Mouse (Mus musculus): ENCODE measurements around the gene Ift122.

The Ift122 gene

GRCm38 (mm10) chr6:115891061-115891460 lies 37.8 kb downstream of the Ift122 start:
- no peak for DNase-seq (ENCODE audit: extremely low spot score, low spot score)

- no peak for DNase-seq (ENCODE audit: extremely low spot score, low spot score)
Observed at GRCm38 (mm10) chr6:115891497-115892061, 38.3 kb downstream of the Ift122 start.

GRCm38 (mm10) chr6:115892363-115892762 lies 39.1 kb downstream of the Ift122 start:
- DNase-seq (ENCODE audit: extremely low spot score, low spot score), result no peak

- no peak for DNase-seq (ENCODE audit: extremely low spot score, low spot score)
Observed at GRCm38 (mm10) chr6:115896346-115896745, 43.1 kb downstream of the Ift122 start.

GRCm38 (mm10) chr6:115897117-115897516 lies 43.8 kb downstream of the Ift122 start:
- DNase-seq (ENCODE audit: extremely low spot score, low spot score), result no peak

GRCm38 (mm10) chr6:115897926-115898520 lies 44.8 kb downstream of the Ift122 start:
- DNase-seq (ENCODE audit: extremely low spot score, low spot score), result no peak

GRCm38 (mm10) chr6:115901062-115901461 lies 47.8 kb downstream of the Ift122 start:
- DNase-seq (ENCODE audit: extremely low spot score, low spot score), result peak; percentile 37

- no peak for DNase-seq (ENCODE audit: extremely low spot score, low spot score)
Observed at GRCm38 (mm10) chr6:115901489-115901931, 48.2 kb downstream of the Ift122 start.

- DNase-seq (ENCODE audit: extremely low spot score, low spot score), result no peak
Observed at GRCm38 (mm10) chr6:115902545-115902944, 49.3 kb downstream of the Ift122 start.

- no peak for DNase-seq (ENCODE audit: extremely low spot score, low spot score)
Observed at GRCm38 (mm10) chr6:115905568-115905967, 52.3 kb downstream of the Ift122 start.

- DNase-seq (ENCODE audit: extremely low spot score, low spot score), result no peak
Observed at GRCm38 (mm10) chr6:115906455-115906854, 53.2 kb downstream of the Ift122 start.

GRCm38 (mm10) chr6:115906871-115907270 lies 53.6 kb downstream of the Ift122 start:
- no peak for DNase-seq (ENCODE audit: extremely low spot score, low spot score)

- no peak for DNase-seq (ENCODE audit: extremely low spot score, low spot score)
Observed at GRCm38 (mm10) chr6:115908421-115908982, 55.2 kb downstream of the Ift122 start.

GRCm38 (mm10) chr6:115909052-115909451 lies 55.8 kb downstream of the Ift122 start:
- DNase-seq (ENCODE audit: extremely low spot score, low spot score), result no peak

GRCm38 (mm10) chr6:115909940-115910339 lies 56.7 kb downstream of the Ift122 start:
- no peak for DNase-seq (ENCODE audit: extremely low spot score, low spot score)

GRCm38 (mm10) chr6:115911763-115912162 lies 58.5 kb downstream of the Ift122 start:
- DNase-seq (ENCODE audit: extremely low spot score, low spot score), result no peak

- no peak for DNase-seq (ENCODE audit: extremely low spot score, low spot score)
Observed at GRCm38 (mm10) chr6:115913482-115913881, 60.2 kb downstream of the Ift122 start.

- no peak for DNase-seq (ENCODE audit: extremely low spot score, low spot score)
Observed at GRCm38 (mm10) chr6:115914511-115915202, 61.4 kb downstream of the Ift122 start.

GRCm38 (mm10) chr6:115915601-115916445 lies 62.6 kb downstream of the Ift122 start:
- DNase-seq (ENCODE audit: extremely low spot score, low spot score), result no peak

GRCm38 (mm10) chr6:115916611-115917010 lies 63.3 kb downstream of the Ift122 start:
- no peak for DNase-seq (ENCODE audit: extremely low spot score, low spot score)

- DNase-seq (ENCODE audit: extremely low spot score, low spot score), result no peak
Observed at GRCm38 (mm10) chr6:115918615-115919014, 65.3 kb downstream of the Ift122 start.
